Mouse (Mus musculus) stomach, embryonic 15.5 days (tissue): Measurements from ENCODE around the gene Gm20388. TPM values are rescaled to one million over a fixed set of nuclear protein-coding genes. Genes with fewer than 3 reads are reported as not detected.

ENCODE experiments used
- ATAC-seq: fragments of 200-750 bp; cut with Nextera tagmentation; 2 replicates; pipeline ENCODE4 v1.8.0; 2017; ENCODE audit warnings: low read depth, moderate number of reproducible peaks, moderate TSS enrichment; ENCODE audit not compliant: insufficient read depth, low FRiP score
- H3K27ac ChIP-seq: fragments of 300-500 bp; sonication (generic); 2 replicates; pipeline ENCODE4 v1.5.1; 2015; ENCODE audit warnings: mild to moderate bottlenecking, inconsistent platforms
- H3K27me3 ChIP-seq: fragments of 300-500 bp; sonication (generic); replicated peaks from 2 replicates; pipeline ENCODE4 v1.6.1; 2015; ENCODE audit warnings: inconsistent platforms
- H3K36me3 ChIP-seq: fragments of 300-500 bp; sonication (generic); 2 replicates; pipeline ENCODE4 v1.6.1; 2015; ENCODE audit warnings: inconsistent platforms
- H3K4me1 ChIP-seq: fragments of 300-500 bp; sonication (generic); 2 replicates; pipeline ENCODE4 v1.6.1; 2015; ENCODE audit warnings: inconsistent platforms
- H3K4me2 ChIP-seq: fragments of 300-500 bp; sonication (generic); 2 replicates; pipeline ENCODE4 v1.6.1; 2015; ENCODE audit warnings: mild to moderate bottlenecking, inconsistent platforms
- H3K4me3 ChIP-seq: fragments of 300-500 bp; sonication (generic); replicated peaks from 2 replicates; pipeline ENCODE4 v1.5.1; 2015; ENCODE audit warnings: inconsistent platforms
- H3K9ac ChIP-seq: fragments of 300-500 bp; sonication (generic); 2 replicates; pipeline ENCODE4 v1.6.1; 2015; ENCODE audit warnings: inconsistent platforms
- H3K9me3 ChIP-seq: fragments of 300-500 bp; sonication (generic); 2 replicates; pipeline ENCODE4 v1.6.1; 2016; ENCODE audit warnings: inconsistent platforms
- WGBS: fragments of 180-500 bp; shearing (Covaris S2); methylation state at CpG from one replicate; pipeline ENCODE4 v1.1.7; 2015; 5-methylcytosine and 5-hydroxymethylcytosine counted together
- polyA plus RNA-seq: library from polyadenylated mRNA; unstranded; fragments of >200 nt; fragmentation: Nextera tagmentation; extraction: Ambion mirVana; gene quantifications from 2 replicates; pipeline ENCODE4 v1.2.1, GENCODE M21; 2015

Gene Gm20388
- polyA plus RNA-seq, 1 experiment from 2014 or later, result not detected

DNA sequence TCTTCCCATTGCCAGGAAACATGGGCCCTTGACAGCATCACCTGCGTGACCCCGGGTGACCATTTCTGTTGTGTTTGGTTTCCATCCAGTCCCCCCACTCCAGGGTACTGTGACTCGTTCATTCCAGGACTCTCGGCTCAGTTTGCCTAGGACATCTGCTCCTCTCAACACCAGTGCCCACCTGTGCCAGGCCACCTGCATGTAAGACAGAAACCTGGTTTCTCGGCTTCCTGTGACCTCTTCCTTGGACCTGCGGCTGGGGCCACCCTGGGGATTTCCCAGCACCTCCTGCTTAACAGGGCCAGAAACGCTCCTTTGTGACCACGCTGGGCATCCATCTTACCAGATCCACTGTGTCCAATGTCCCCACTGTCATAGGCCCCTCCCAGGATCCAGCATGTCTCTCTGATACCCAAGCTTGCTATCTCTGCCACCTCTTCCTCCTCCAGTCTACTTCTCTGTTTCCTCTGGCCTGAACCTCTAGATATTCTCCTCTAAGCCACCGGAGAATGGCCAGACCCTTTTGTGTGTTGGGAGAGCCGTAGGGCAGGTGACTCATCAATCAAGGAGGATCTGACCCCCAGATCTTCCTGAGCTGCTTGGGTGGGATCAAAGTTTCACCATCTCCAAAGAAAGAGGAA is 2807.3 kb downstream of the Gm20388 start:
- no peak overlapping the region for H3K9ac ChIP-seq
- no peak overlapping the region for H3K4me2 ChIP-seq
- no peaks in the 10 kb centered on the region for H3K9me3 ChIP-seq
- ATAC-seq, result no peak
- H3K27me3 ChIP-seq, result peaks cover 8% of the 10 kb centered on the region; the same call in 1 of the 2 replicates
- H3K4me1 ChIP-seq, result peaks cover 9% of the 10 kb centered on the region; the same call in 1 of the 2 replicates
- no peak overlapping the region for H3K4me3 ChIP-seq
- WGBS, result 75% methylated on average over 10 of the region's 10 CpGs
- no peaks in the 10 kb centered on the region for H3K36me3 ChIP-seq
- no peak overlapping the region for H3K27ac ChIP-seq

- WGBS, result 75% methylated on average over 14 of the region's 14 CpGs
- Histone ChIP-seq H3K27ac (no peak overlapping the region), H3K36me3 (no peaks in the 10 kb centered on the region), H3K4me1 (peaks cover 9% of the 10 kb centered on the region; the same call in 1 of the 2 replicates), H3K9ac (no peak overlapping the region), H3K27me3 (peaks cover 8% of the 10 kb centered on the region; the same call in 1 of the 2 replicates), H3K4me3 (no peak overlapping the region), H3K9me3 (no peaks in the 10 kb centered on the region), H3K4me2 (no peak overlapping the region)
- ATAC-seq, result no peak
These were observed 2808.3 kb downstream of the Gm20388 start for GRCm38 (mm10) chr8:122718711-122719499.

GRCm38 (mm10) chr8:122719500-122720065 is 2808.9 kb downstream of the Gm20388 start:
- peak; percentile 90 for ATAC-seq
- Histone ChIP-seq H3K4me2 (no peak overlapping the region; the same call in 1 of the 2 replicates), H3K9me3 (no peaks in the 10 kb centered on the region), H3K36me3 (no peaks in the 10 kb centered on the region), H3K4me3 (no peak overlapping the region), H3K4me1 (peaks cover 9% of the 10 kb centered on the region; the same call in 1 of the 2 replicates), H3K27ac (no peak overlapping the region), H3K9ac (no peak overlapping the region), H3K27me3 (peaks cover 8% of the 10 kb centered on the region; the same call in 1 of the 2 replicates)
- 22% methylated on average over 7 of the region's 7 CpGs for WGBS

GRCm38 (mm10) chr8:122720070-122720729 is 2809.6 kb downstream of the Gm20388 start:
- no peak overlapping the region for H3K9ac ChIP-seq
- peaks cover 9% of the 10 kb centered on the region; the same call in 1 of the 2 replicates for H3K4me1 ChIP-seq
- peak overlapping the region; percentile 17; the same call in 1 of the 2 replicates for H3K27ac ChIP-seq
- H3K9me3 ChIP-seq, result no peaks in the 10 kb centered on the region
- ATAC-seq, result peak; percentile 83; the same call in 1 of the 2 replicates
- peak overlapping the region; percentile 31 for H3K4me2 ChIP-seq
- 5% methylated on average over 25 of the region's 25 CpGs for WGBS
- peaks cover 8% of the 10 kb centered on the region; the same call in 1 of the 2 replicates for H3K27me3 ChIP-seq
- no peaks in the 10 kb centered on the region for H3K36me3 ChIP-seq
- no peak overlapping the region for H3K4me3 ChIP-seq

DNA sequence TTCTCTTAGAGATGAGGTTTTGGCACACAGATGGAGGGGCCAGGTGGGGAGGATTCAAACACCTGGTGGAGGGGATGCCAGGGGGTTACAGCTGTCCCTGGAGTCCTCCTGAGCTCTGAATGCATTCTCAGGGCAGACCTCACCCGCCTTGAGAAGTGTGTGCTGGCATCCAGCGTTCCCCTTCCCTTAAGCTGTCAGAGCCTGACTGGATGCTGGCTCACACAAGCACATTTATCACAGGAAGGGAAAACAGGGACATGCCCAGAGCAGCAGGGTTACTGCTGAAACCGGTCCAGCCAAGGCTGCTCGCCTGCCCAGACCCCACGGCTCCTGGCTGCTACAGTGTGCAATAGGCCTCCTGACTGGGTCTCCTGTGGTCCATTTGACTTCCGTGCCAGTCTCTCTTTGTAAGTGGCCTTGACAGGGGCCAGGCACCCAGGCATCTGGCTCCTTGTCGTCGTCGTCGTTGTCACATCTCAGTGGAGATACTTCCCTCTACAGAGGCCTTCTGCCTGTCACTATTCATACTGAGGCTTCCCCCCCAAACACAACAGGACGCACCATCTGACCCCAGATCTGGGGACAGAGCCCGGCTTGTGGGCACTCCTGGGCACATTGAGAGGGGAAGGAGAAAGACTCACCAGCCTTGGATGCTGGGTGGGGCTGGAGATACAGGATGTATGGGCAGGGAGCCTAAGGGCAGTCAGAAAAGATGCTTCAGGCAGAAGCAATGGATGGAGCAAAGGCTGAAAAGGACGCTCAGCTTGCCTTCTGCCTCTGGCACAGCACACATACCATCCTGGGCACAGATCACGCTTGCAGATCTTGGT is 2810.4 kb downstream of the Gm20388 start:
- Histone ChIP-seq H3K9me3 (no peaks in the 10 kb centered on the region), H3K4me3 (no peak overlapping the region), H3K4me1 (peaks cover 9% of the 10 kb centered on the region; the same call in 1 of the 2 replicates), H3K27me3 (peaks cover 8% of the 10 kb centered on the region; the same call in 1 of the 2 replicates), H3K4me2 (0 out of 2 replicates have a peak overlapping the region, but pooled peaks have one; percentile 31), H3K9ac (no peak overlapping the region), H3K36me3 (no peaks in the 10 kb centered on the region), H3K27ac (peak overlapping the region; percentile 17; the same call in 1 of the 2 replicates)
- no peak; the same call in 1 of the 2 replicates for ATAC-seq
- 53% methylated on average over 14 of the region's 14 CpGs for WGBS

GRCm38 (mm10) chr8:122725187-122725586 is 2814.5 kb downstream of the Gm20388 start:
- no peak for ATAC-seq
- Histone ChIP-seq H3K9ac (no peak overlapping the region), H3K9me3 (no peaks in the 10 kb centered on the region), H3K4me2 (no peak overlapping the region), H3K27me3 (peaks cover 8% of the 10 kb centered on the region; the same call in 1 of the 2 replicates), H3K4me1 (peaks cover 5% of the 10 kb centered on the region; the same call in 1 of the 2 replicates), H3K36me3 (no peaks in the 10 kb centered on the region), H3K4me3 (no peak overlapping the region), H3K27ac (no peak overlapping the region)
- WGBS, result 88% methylated on average over 6 of the region's 6 CpGs

DNA sequence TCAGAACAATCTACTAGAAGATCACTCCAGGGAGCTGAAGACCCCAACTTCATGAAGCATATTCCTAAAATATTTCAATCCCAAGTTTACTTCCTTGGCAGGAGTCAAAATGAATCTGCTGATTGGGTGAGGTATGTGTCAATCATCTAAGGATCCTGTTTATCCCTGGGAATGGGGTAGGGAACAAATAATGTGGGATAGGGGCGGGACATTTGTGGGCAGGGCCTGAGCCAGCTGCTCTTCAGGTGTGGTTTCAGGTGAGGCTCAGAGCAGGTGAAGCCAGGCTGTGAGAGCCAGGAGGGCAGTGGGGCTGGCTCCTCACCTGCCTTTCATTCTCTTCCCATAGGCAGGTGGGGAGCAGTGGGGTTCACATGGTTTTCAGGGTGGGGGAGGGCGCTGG is 2816.1 kb downstream of the Gm20388 start:
- no peak overlapping the region for H3K4me2 ChIP-seq
- H3K9me3 ChIP-seq, result no peaks in the 10 kb centered on the region
- H3K9ac ChIP-seq, result no peak overlapping the region
- no peak overlapping the region for H3K27ac ChIP-seq
- H3K4me1 ChIP-seq, result no peaks in the 10 kb centered on the region
- no peak overlapping the region for H3K4me3 ChIP-seq
- 75% methylated on average over 2 of the region's 2 CpGs for WGBS
- H3K27me3 ChIP-seq, result no peaks in the 10 kb centered on the region
- peak; percentile 63; the same call in 1 of the 2 replicates for ATAC-seq
- H3K36me3 ChIP-seq, result no peaks in the 10 kb centered on the region

DNA sequence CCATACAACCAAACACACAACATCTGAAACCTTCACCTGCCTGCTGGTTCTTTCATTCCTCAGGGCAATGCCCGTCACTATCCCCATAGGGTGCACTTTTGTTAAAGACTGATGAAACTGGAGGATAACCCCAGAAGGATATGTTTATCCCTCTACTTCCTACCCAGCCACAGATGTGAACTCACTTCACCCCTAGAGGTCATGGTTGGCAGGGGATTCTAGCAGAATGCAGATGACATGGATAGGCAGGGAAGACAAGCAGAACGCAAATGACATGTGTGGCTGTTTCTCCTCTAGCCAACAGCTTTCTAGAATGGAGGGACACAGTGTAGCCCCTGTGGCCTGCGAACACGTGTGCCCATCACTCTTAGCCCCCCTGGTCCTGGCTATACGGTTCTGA is 2816.8 kb downstream of the Gm20388 start:
- Histone ChIP-seq H3K4me1 (no peaks in the 10 kb centered on the region), H3K9me3 (no peaks in the 10 kb centered on the region), H3K4me3 (no peak overlapping the region), H3K27ac (no peak overlapping the region), H3K36me3 (no peaks in the 10 kb centered on the region), H3K9ac (no peak overlapping the region), H3K27me3 (no peaks in the 10 kb centered on the region), H3K4me2 (no peak overlapping the region)
- WGBS, result 59% methylated on average over 5 of the region's 5 CpGs
- ATAC-seq, result no peak

- no peak overlapping the region for H3K9ac ChIP-seq
- no peak overlapping the region for H3K4me3 ChIP-seq
- no peaks in the 10 kb centered on the region for H3K27me3 ChIP-seq
- no peaks in the 10 kb centered on the region for H3K9me3 ChIP-seq
- 34% methylated on average over 3 of the region's 3 CpGs for WGBS
- H3K36me3 ChIP-seq, result no peaks in the 10 kb centered on the region
- H3K27ac ChIP-seq, result no peak overlapping the region
- no peak overlapping the region for H3K4me2 ChIP-seq
- no peak for ATAC-seq
- H3K4me1 ChIP-seq, result no peaks in the 10 kb centered on the region
These were observed 2818.0 kb downstream of the Gm20388 start for GRCm38 (mm10) chr8:122728630-122729029.

GRCm38 (mm10) chr8:122735110-122735509 is 2824.5 kb downstream of the Gm20388 start:
- no peaks in the 10 kb centered on the region for H3K36me3 ChIP-seq
- H3K27me3 ChIP-seq, result 0 out of 2 replicates have a peak, but pooled peaks cover 4% of the 10 kb centered on the region
- no peaks in the 10 kb centered on the region for H3K9me3 ChIP-seq
- H3K4me1 ChIP-seq, result 0 out of 2 replicates have a peak, but pooled peaks cover 4% of the 10 kb centered on the region
- no peak overlapping the region for H3K4me3 ChIP-seq
- no peak overlapping the region for H3K9ac ChIP-seq
- no peak overlapping the region for H3K4me2 ChIP-seq
- 44% methylated on average over 3 of the region's 3 CpGs for WGBS
- H3K27ac ChIP-seq, result no peak overlapping the region
- no peak for ATAC-seq
